Mouse (Mus musculus): Measurements from ENCODE around the gene Crlf3.
"Not testable (repeated sequence)": the region's sequence is repeated elsewhere in the genome, so short reads cannot be mapped to it uniquely, and the experiment has no call there.

The Crlf3 gene

DNA sequence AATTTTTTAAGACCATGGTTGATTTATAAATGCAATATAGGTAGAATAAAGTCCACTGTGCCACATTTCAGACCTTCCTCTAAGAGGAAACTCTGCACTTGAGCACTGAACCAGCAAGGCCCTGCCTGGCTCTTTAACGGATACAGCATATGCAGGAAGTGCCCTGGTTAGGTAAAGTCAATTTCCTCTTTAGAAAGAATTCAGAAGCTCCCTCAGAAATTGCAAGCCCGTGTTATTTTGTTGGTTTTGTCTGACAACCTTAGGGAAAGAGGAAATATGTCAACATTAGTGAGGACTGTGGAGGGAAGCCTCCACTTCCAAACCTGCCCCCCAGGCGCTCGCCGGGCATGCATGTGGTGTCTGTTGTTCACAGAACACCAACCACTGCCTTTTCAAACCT lies 13.2 kb downstream of the Crlf3 start:
- in situ Hi-C loops (cut with MboI, MseI) = no loop called here

DNA sequence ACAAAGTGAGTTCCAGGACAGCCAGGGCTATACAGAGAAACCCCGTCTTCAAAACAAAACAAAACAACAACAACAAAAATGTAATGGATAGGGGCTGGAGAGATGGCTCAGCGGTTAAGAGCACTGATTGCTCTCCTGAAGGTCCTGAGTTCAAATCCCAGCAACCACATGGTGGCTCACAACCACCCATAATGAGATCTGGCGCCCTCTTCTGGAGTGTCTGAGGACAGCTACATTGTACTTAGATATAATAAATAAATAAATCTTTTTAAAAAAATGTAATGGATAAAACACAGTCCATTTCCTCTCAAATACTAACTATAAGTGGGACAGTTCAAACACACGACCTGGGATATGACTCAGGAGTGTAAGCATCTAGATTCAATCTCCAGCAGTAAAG lies 14.4 kb downstream of the Crlf3 start:
- in situ Hi-C loops (cut with MboI, MseI) = not testable (repeated sequence)

DNA sequence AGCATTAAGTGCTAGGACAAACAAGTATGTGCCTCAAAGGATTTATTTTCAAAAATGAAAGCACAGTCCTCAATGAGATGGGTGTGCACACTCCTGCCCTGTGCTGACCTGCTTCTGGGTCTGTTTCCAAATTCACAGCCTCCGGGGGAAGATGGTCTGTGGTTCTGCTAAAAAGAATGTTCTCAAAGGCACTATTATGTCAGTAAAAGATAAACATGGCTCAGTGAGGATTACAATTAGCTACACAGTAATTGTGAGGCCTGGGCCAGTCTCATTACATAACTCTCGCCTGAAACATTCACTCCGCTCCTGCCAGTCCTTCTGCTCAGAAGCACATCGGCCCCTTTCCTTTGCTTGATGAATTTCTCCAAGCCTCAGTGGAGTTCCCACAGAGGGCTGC lies 18.6 kb downstream of the Crlf3 start:
- in situ Hi-C loops (cut with MboI, MseI) = no loop called here

DNA sequence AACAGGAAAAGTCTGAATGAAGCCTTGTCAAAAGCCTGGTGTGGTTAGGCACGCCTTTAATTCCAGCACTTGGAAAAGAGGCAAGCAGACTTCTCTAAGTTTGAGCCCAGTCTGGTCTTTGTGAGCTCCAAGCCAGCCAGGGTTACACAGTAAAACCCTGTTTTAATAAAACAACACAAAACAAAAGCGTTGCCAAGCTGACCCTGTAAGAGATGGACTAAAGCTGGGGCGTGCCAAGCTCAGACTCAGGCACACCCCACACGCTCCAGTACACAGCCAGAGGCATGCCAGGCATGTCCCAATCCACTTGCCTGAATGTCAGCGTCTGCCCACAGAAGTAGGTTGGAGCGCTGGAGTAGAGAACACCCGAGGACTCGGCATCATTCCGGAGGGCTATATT lies 24.6 kb downstream of the Crlf3 start:
- in situ Hi-C loops (cut with MboI, MseI) = no loop called here

DNA sequence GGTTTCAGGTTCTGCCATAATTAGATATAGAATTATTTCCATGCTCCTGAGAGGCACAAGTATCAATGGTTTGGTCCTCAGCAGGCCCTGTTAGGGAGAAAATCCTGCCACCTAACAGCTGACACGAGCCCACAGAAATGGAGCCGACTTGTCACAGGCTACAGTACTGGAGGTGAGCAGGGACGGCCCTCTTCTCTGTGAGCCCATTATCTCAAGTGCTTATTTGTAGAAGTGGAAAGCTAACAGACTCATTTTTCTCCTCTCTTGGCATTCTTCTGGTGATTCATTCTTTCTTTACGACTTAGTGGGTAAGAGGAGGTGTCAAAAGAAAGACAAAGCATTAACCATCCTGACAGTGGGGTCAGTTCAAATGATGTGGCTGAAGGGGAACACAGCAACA lies 26.1 kb downstream of the Crlf3 start:
- in situ Hi-C loops (cut with MboI, MseI) = no loop called here

DNA sequence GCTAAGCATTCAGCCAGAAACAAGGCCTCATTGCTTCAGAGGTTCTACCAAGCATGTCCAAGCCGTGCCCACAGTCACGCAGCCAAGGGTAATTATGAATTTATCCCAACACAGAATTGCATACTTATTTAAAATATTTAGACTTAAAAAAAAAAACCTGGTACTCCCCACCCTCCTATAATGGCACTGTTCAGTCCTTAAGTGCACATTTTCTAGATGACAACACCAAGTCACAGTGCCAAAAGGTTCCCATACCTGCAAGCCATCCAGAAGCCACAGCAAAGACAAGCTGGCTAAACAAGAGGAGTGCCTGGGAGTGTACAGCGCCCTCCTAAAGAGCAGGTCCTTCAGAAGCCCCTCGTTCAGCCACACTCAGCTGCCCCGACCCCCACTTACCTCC lies 27.6 kb downstream of the Crlf3 start:
- in situ Hi-C loops (cut with MboI, MseI) = no loop called here

DNA sequence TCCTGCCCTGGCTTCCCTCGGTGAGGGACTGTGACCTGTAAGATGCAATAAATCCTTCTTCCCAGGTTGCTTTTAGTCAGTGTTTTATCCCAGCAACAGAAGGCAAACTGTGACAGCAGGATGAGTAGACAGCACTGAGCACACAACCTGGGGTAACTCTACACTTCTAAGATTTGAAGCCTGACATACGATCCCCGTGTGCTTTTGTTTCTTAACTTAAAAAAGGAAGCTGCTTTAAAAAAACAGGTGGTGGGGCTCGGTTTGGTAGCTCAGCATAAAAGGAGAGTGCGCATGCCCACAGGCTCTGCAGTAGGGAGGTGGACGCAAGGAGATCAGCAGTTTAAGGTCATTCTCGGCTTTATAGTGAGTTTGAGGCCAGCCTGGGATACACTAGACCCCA lies 28.3 kb downstream of the Crlf3 start:
- in situ Hi-C loops (cut with MboI, MseI) = no loop called here

DNA sequence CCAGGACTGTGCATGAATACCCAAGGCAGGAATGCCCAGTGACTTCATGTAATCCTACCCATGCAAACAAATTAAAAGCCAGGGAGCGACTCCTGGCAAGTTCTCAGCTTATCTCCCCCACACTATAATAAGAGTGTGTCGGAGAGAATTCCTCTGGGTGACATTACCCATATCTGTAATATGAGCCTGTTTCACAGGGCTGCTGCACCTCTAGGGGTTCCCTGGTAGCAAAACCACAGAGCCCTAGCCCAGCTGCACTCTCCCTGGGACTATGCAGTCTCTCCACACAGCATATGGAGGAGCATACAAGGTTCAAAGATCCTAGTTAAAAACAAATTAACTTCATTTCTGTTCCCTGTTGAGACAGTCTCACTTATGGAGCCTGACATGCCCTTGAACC lies 30.7 kb downstream of the Crlf3 start:
- in situ Hi-C loops (cut with MboI, MseI) = no loop called here

DNA sequence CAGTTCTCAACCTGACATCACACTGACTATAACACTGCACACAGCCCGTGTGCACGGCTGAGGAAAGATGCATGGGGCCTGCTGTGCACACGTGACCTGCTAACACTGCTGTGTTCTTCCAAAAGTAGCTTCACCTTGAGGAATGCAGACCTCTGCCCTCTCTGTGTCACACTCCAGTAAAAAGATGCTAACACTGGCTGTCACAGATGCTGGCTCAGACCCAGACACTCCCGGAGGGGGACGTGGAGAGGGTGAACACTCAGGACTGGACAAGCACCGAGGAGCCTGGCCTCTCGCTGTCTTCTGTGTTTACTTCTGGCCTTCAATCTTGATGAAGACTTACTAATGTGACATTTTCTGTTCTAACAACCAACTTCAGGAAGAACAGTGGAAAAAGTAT lies 33.9 kb downstream of the Crlf3 start:
- in situ Hi-C loops (cut with MboI, MseI) = no loop called here

DNA sequence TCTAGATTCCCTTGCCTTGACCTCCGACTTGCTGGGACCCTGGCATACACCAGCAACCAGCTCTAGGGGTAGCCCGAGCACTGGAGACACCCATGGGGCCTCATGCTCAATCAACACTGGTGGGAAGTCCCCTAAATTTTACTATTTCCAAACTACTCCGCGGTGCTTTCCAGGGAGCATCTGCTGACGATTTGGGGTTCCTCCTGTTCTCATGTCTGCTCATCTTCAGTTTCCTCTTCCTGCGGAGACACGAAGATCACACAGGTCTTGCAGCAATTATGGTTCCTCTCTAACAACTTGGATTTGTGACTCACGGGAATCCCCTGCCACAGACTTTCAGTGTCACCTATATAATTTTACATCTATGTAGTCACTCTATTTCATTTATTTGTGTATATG lies 37.4 kb downstream of the Crlf3 start:
- in situ Hi-C loops (cut with MboI, MseI) = loop anchor here (5.0 kb wide), 1 partner anchor 209 kb away; no protein-coding TSS in a partner anchor

DNA sequence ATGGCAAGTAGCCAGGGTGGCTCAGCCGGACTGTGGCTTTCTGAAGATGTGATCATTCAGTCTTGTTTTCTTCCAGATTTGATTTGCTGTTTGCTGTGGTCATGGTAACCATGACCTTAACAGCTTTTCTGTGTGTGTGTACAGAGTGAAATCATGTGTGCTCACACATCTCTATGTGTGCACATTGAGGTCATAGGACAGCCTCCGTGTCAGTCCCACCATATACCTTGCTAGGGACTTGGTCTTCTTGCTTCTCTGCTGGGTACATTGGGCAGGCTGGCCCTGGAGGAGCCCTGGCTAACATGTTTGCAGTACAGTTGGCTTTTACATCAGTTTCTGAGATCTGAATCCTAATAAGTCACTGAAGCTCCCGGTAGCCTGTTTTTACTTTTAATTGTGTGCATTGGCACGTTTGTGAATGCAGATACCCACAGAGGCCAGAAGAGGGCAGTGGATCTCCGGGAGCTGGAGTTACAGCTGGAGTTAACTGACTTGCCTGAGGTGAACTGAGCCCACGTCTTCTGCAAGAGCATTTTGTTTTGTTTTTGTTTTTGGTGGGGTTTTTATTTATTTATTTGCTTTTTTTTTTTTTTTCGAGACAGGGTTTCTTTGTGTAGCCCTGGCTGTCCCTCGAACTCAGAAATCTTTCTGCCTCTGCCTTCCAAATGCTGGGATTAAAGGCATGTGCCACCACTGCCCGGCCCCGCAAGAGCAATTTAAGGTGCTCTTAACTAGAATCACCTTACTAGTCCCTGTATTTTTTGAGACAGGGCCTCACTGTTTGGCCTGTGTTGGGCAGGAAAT lies 38.0 kb downstream of the Crlf3 start:
- in situ Hi-C loops (cut with MboI, MseI) = loop anchor here (5.0 kb wide), 1 partner anchor 209 kb away; no protein-coding TSS in a partner anchor

DNA sequence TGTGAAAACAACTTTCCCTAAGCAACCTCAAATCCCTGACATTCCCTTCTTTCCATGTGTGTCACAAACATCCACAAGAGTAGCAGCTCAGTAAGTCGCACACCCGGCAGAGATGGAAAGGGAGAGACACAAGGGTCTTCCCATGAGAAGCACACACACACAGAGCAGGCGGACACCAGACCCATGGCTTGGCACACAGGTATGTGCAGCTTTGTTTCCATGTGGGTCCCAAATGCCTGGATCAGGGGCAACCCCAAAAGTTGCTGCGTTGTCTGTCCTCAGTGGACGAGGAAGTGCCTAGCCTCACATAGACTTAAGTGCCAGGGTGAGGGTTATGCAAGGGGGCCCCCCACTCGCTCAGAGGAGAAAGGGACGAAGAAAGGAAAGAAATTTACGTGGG lies 43.3 kb downstream of the Crlf3 start:
- in situ Hi-C loops (cut with MboI, MseI) = loop anchor here (10.0 kb wide), 1 partner anchor 87 kb away; no protein-coding TSS in a partner anchor

DNA sequence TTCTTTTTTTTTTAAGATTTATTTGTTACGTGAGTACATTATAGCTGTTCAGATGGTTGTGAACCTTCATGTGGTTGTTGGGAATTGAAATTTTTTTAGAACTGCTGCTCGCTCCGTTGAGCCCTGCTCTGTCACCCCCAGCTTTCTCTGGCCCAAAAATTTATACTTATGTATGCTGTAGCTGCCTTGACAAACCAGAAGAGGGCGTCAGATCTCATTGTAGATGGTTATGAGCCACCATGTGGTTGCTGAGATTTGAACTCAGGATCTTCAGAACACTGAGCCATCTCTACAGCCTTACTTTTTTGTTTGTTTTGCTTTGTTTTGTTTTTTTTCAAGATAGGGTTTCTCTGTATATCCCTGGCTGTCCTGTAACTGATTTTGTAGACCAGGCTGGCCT lies 59.5 kb downstream of the Crlf3 start:
- in situ Hi-C loops (cut with MboI, MseI) = loop anchor here (5.0 to 25.0 kb wide), 3 partner anchors 76 to 1784 kb away; partner anchors contain the start of genes Sdf2 and Supt6

DNA sequence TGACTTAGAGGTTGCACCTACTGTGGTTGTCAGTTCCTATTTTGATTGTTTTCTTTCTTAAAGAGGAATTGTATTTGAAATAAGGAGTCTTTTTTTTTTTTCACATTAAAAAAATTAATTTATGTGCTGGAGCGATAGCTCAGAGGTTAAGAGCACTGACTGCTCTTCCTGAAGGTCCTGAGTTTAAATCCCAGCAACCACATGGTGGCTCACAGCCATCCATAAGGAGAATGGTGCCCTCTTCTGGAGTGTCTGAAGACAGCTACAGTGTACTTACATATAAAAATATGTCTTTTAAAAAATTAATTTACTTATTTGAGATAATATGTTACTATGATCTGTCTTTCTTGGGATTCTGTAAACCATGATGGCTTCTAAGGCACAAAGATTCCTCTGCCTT lies 61.0 kb downstream of the Crlf3 start:
- in situ Hi-C loops (cut with MboI, MseI) = loop anchor here (5.0 to 25.0 kb wide), 3 partner anchors 78 to 1782 kb away; partner anchors contain the start of genes Sdf2 and Supt6

DNA sequence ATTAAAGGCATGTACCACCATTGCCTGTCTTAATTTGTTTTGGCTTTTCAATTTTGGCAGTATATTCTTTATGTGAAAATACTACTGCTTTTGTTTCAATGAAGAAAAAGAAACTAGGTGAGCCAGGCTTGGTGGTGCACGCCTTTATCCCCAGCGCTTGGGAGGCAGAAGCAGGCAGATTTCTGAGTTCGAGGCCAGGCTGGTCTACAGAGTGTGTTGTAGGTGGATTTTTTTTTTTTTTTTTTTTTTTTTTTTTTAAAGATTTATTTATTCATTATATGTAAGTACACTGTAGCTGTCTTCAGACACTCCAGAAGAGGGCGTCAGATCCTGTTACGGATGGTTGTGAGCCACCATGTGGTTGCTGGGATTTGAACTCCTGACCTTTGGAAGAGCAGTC lies 64.3 kb downstream of the Crlf3 start:
- in situ Hi-C loops (cut with MboI, MseI) = loop anchor here (25.0 kb wide), 1 partner anchor 1779 kb away; the partner anchor contains the start of genes Sdf2 and Supt6
